Mouse (Mus musculus) hindbrain, embryonic 11.5 days (tissue): ENCODE data around the gene Zc2hc1b. TPM values are rescaled to one million over a fixed set of nuclear protein-coding genes. Genes with fewer than 3 reads are reported as not detected.
A peak's percentile ranks its signal among the peaks of the same experiment; 100 is the strongest.

Experiments used
- ATAC-seq: fragments of 200-750 bp; cut with Nextera tagmentation; 2 replicates; pipeline ENCODE4 v1.8.0; 2017; ENCODE audit warnings: mild to moderate bottlenecking, moderate TSS enrichment, moderate library complexity; ENCODE audit not compliant: low FRiP score
- DNase-seq: peaks from one replicate; pipeline ENCODE4 v3.0.0-alpha.2; 2015; ENCODE audit warnings: low spot score
- H3K27ac ChIP-seq: fragments of 300-500 bp; sonication (generic); 2 replicates; pipeline ENCODE4 v1.5.1; 2014; ENCODE audit warnings: mild to moderate bottlenecking, low read depth, low read length
- H3K27me3 ChIP-seq: fragments of 300-500 bp; sonication (generic); 2 replicates; pipeline ENCODE4 v1.6.1; 2014; ENCODE audit warnings: mild to moderate bottlenecking, low read length, moderate library complexity, mixed read lengths; ENCODE audit not compliant: control insufficient read depth, insufficient read depth
- H3K36me3 ChIP-seq: fragments of 300-500 bp; sonication (generic); 2 replicates; pipeline ENCODE4 v1.6.1; 2014; ENCODE audit warnings: mild to moderate bottlenecking, low read length, moderate library complexity, mixed read lengths; ENCODE audit not compliant: control insufficient read depth, insufficient read depth
- H3K4me1 ChIP-seq: fragments of 300-500 bp; sonication (generic); replicated peaks from 2 replicates; pipeline ENCODE4 v1.6.1; 2014; ENCODE audit warnings: low read length, mixed read lengths; ENCODE audit not compliant: control insufficient read depth, insufficient read depth
- H3K4me2 ChIP-seq: fragments of 300-500 bp; sonication (generic); replicated peaks from 2 replicates; pipeline ENCODE4 v1.6.1; 2014; ENCODE audit warnings: mild to moderate bottlenecking, low read depth, low read length
- H3K4me3 ChIP-seq: fragments of 300-500 bp; sonication (generic); 2 replicates; pipeline ENCODE4 v1.5.1; 2014; ENCODE audit warnings: low read depth, low read length
- H3K9ac ChIP-seq: fragments of 300-500 bp; sonication (generic); 2 replicates; pipeline ENCODE4 v1.6.1; 2014; ENCODE audit warnings: low read depth, low read length
- H3K9me3 ChIP-seq: fragments of 300-500 bp; sonication (generic); 2 replicates; pipeline ENCODE4 v1.6.1; 2016; ENCODE audit warnings: low read length; ENCODE audit not compliant: control insufficient read depth
- WGBS: fragments of 180-500 bp; shearing (Covaris S2); extraction: QIAGEN DNeasy Blood & Tissue Kit; methylation state at CpG from one replicate; pipeline ENCODE4 v1.1.7; 2014; 5-methylcytosine and 5-hydroxymethylcytosine counted together
- polyA plus RNA-seq: library from polyadenylated mRNA; unstranded; fragments of >200 nt; fragmentation: Nextera tagmentation; extraction: Ambion mirVana; gene quantifications from 2 replicates; pipeline ENCODE4 v1.2.1, GENCODE M21; 2014

Gene Zc2hc1b
- polyA plus RNA-seq, 1 experiment from 2014 or later, result not detected

DNA sequence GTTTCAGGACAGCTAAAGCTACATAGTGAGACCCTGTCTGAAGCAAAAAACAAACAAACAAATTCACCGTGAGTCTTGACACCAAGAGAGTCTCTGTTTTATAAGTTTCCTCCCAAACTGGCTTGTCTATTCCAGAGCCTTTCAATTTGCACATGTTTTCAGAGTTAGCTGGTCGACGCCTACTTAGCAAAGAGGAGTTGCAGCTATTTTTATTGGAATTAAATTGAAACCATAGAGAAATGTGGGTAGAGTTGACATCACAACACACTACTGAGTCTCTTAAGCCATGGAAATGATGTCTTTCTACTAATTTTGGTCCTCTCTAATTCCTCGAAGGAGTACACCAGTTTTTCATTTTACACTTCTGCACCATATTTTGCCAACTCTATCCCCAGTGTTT is 16.9 kb downstream of the Zc2hc1b start:
- no peak for DNase-seq
- Histone ChIP-seq H3K9ac (no peak overlapping the region), H3K4me1 (no peaks in the 10 kb centered on the region), H3K27ac (no peak overlapping the region), H3K27me3 (no peaks in the 10 kb centered on the region), H3K9me3 (no peaks in the 10 kb centered on the region), H3K4me3 (no peak overlapping the region), H3K36me3 (no peaks in the 10 kb centered on the region), H3K4me2 (no peak overlapping the region)
- ATAC-seq, result no peak
- 88% methylated on average over 4 of the region's 4 CpGs for WGBS

- WGBS, result 88% methylated on average over 5 of the region's 5 CpGs
- DNase-seq, result no peak
- Histone ChIP-seq H3K9ac (no peak overlapping the region), H3K9me3 (no peaks in the 10 kb centered on the region), H3K4me1 (no peaks in the 10 kb centered on the region), H3K36me3 (no peaks in the 10 kb centered on the region), H3K4me2 (no peak overlapping the region), H3K4me3 (no peak overlapping the region), H3K27ac (no peak overlapping the region), H3K27me3 (no peaks in the 10 kb centered on the region)
- ATAC-seq, result no peak
These were observed 22.4 kb downstream of the Zc2hc1b start for GRCm38 (mm10) chr10:13155377-13155776.

- 85% methylated on average over 4 of the region's 4 CpGs for WGBS
- H3K9ac ChIP-seq, result no peak overlapping the region
- no peaks in the 10 kb centered on the region for H3K36me3 ChIP-seq
- no peaks in the 10 kb centered on the region for H3K27me3 ChIP-seq
- no peak overlapping the region for H3K4me2 ChIP-seq
- no peaks in the 10 kb centered on the region for H3K4me1 ChIP-seq
- no peak overlapping the region for H3K4me3 ChIP-seq
- H3K9me3 ChIP-seq, result no peaks in the 10 kb centered on the region
- H3K27ac ChIP-seq, result no peak overlapping the region
- ATAC-seq (no peak), DNase-seq (no peak)
These were observed 24.9 kb downstream of the Zc2hc1b start for GRCm38 (mm10) chr10:13152811-13153364.

- 88% methylated on average over 5 of the region's 5 CpGs for WGBS
- Histone ChIP-seq H3K4me3 (no peak overlapping the region), H3K4me2 (no peak overlapping the region), H3K27ac (no peak overlapping the region), H3K27me3 (no peaks in the 10 kb centered on the region), H3K4me1 (no peaks in the 10 kb centered on the region), H3K36me3 (no peaks in the 10 kb centered on the region), H3K9me3 (no peaks in the 10 kb centered on the region), H3K9ac (no peak overlapping the region)
- DNase-seq, result no peak
- no peak for ATAC-seq
These were observed 26.5 kb downstream of the Zc2hc1b start for GRCm38 (mm10) chr10:13151353-13151752.

DNA sequence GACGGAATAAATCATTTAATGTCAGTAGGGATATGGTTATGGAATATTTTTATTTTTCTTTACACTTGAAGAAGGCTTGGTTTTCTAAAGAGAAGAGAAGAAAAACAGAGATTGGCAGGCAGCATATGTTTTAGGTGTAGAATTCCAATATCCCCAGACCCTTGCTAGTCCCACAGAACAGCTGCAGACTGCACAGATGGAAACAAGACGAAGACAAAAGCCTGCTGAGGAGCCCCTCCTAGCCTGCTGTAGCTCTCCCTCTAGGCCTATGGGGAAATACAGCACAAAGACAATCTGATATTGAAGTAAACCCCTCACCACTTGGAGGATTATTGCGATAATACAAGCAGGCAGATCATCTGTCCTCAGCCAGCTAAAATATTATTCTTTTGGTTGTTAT is 27.4 kb downstream of the Zc2hc1b start:
- no peak; the same call in 1 of the 2 replicates for ATAC-seq
- no peaks in the 10 kb centered on the region for H3K4me1 ChIP-seq
- no peaks in the 10 kb centered on the region for H3K36me3 ChIP-seq
- no peak overlapping the region for H3K4me2 ChIP-seq
- peak; percentile 13 for DNase-seq
- no peaks in the 10 kb centered on the region for H3K9me3 ChIP-seq
- H3K27me3 ChIP-seq, result no peaks in the 10 kb centered on the region
- H3K4me3 ChIP-seq, result no peak overlapping the region
- H3K9ac ChIP-seq, result no peak overlapping the region
- 69% methylated on average over 3 of the region's 3 CpGs for WGBS
- no peak overlapping the region for H3K27ac ChIP-seq

DNA sequence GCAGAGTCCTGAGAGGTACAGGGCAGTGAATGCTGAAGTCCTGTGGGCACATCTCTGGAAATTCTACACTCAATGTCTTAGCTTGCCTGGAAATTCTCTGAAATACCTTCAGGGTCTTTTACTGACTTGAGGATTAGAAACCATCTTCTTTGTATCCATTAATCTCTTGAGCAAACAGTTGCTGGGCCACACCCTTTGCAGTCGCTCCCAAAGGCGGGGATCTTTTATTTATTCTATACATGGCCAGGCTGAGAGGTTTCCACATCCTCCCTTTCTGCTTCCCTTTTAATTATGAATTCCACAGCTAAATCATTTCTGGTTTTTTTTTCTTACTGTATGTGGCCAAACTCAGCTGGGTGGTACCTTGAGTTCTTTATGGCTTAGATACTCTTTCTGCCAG is 37.4 kb downstream of the Zc2hc1b start:
- WGBS, result 69% methylated on average over 2 of the region's 2 CpGs

DNA sequence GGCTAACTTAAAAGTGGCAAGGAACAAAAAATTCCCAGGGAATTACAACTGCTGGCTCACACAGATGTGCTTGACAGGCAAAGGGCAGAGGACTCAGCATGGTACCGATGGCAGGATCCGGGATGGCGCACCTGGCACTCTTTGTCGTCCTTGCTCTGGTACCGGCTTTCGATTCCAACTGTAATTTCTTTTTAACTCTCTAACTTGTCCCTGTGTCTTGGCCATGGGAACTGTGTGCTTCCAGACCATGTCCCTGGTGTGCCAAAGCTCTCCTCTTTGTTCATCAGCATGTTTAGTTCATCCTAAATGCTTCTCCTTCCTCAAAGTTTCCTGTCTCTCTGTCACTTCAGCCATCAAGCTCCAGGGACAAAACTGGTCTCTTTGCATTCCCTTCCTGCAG is 39.9 kb downstream of the Zc2hc1b start:
- DNase-seq (no peak), ATAC-seq (no peak)
- H3K36me3 ChIP-seq, result no peaks in the 10 kb centered on the region
- no peak overlapping the region for H3K27ac ChIP-seq
- no peaks in the 10 kb centered on the region for H3K27me3 ChIP-seq
- H3K4me1 ChIP-seq, result no peaks in the 10 kb centered on the region
- no peak overlapping the region for H3K4me2 ChIP-seq
- H3K4me3 ChIP-seq, result no peak overlapping the region
- no peak overlapping the region for H3K9ac ChIP-seq
- no peaks in the 10 kb centered on the region for H3K9me3 ChIP-seq
- WGBS, result 88% methylated on average over 6 of the region's 6 CpGs

More for the DNA sequence above, 37.4 kb downstream of the Zc2hc1b start:
- Histone ChIP-seq H3K9ac (no peak overlapping the region), H3K4me1 (no peaks in the 10 kb centered on the region), H3K27ac (no peak overlapping the region), H3K27me3 (no peaks in the 10 kb centered on the region), H3K4me2 (no peak overlapping the region), H3K36me3 (no peaks in the 10 kb centered on the region), H3K9me3 (no peaks in the 10 kb centered on the region), H3K4me3 (no peak overlapping the region)
- no peak for DNase-seq
- ATAC-seq, result no peak

- no peak overlapping the region for H3K4me2 ChIP-seq
- 93% methylated on average over 7 of the region's 7 CpGs for WGBS
- DNase-seq (no peak), ATAC-seq (no peak)
- H3K9me3 ChIP-seq, result no peaks in the 10 kb centered on the region
- H3K27ac ChIP-seq, result no peak overlapping the region
- H3K36me3 ChIP-seq, result no peaks in the 10 kb centered on the region
- no peak overlapping the region for H3K4me3 ChIP-seq
- no peak overlapping the region for H3K9ac ChIP-seq
- no peaks in the 10 kb centered on the region for H3K27me3 ChIP-seq
- H3K4me1 ChIP-seq, result no peaks in the 10 kb centered on the region
These were observed 42.1 kb downstream of the Zc2hc1b start for GRCm38 (mm10) chr10:13135751-13136150.

GRCm38 (mm10) chr10:13135276-13135675 is 42.5 kb downstream of the Zc2hc1b start:
- no peak overlapping the region for H3K4me2 ChIP-seq
- H3K27ac ChIP-seq, result no peak overlapping the region
- no peaks in the 10 kb centered on the region for H3K4me1 ChIP-seq
- no peak overlapping the region for H3K4me3 ChIP-seq
- no peak for ATAC-seq
- DNase-seq, result no peak
- 95% methylated on average over 7 of the region's 7 CpGs for WGBS
- H3K27me3 ChIP-seq, result no peaks in the 10 kb centered on the region
- H3K9me3 ChIP-seq, result no peaks in the 10 kb centered on the region
- H3K9ac ChIP-seq, result no peak overlapping the region
- H3K36me3 ChIP-seq, result no peaks in the 10 kb centered on the region
